Mouse (Mus musculus) CD4-positive, CD25-positive, alpha-beta regulatory T cell, adult 2 months (primary cell): ENCODE measurements around the gene Phip.

Experiments used
- DNase-seq: peaks from one replicate; pipeline ENCODE4 v3.0.0-alpha.2; 2012; ENCODE audit warnings: low read depth, low spot score

Phip gene

GRCm38 (mm10) chr9:82877078-82877477, 98.2 kb downstream of the Phip start:
- DNase-seq, result no peak

GRCm38 (mm10) chr9:82867698-82868097, 107.6 kb downstream of the Phip start:
- no peak for DNase-seq

GRCm38 (mm10) chr9:82866121-82866520, 109.2 kb downstream of the Phip start:
- no peak for DNase-seq

GRCm38 (mm10) chr9:82861775-82862430, 113.4 kb downstream of the Phip start:
- DNase-seq, result no peak

GRCm38 (mm10) chr9:82861316-82861715, 114.0 kb downstream of the Phip start:
- no peak for DNase-seq

- no peak for DNase-seq
Measured at GRCm38 (mm10) chr9:82860805-82861204, 114.5 kb downstream of the Phip start.

GRCm38 (mm10) chr9:82856241-82856640, 119.1 kb downstream of the Phip start:
- no peak for DNase-seq

GRCm38 (mm10) chr9:82854973-82855614, 120.2 kb downstream of the Phip start:
- no peak for DNase-seq

GRCm38 (mm10) chr9:82854040-82854439, 121.3 kb downstream of the Phip start:
- peak; percentile 48 for DNase-seq

GRCm38 (mm10) chr9:82842671-82843070, 132.6 kb downstream of the Phip start:
- no peak for DNase-seq

GRCm38 (mm10) chr9:82835921-82836320, 139.4 kb downstream of the Phip start:
- no peak for DNase-seq

- DNase-seq, result no peak
Measured at GRCm38 (mm10) chr9:82831891-82832290, 143.4 kb downstream of the Phip start.

GRCm38 (mm10) chr9:82829693-82830430, 145.5 kb downstream of the Phip start:
- peak; percentile 96 for DNase-seq

GRCm38 (mm10) chr9:82829007-82829689, 146.2 kb downstream of the Phip start, which contains the start of gene Irak1bp1:
Irak1bp1 (plus strand) TSS chr9:82829540.
- peak; percentile 15 for DNase-seq

- DNase-seq, result peak; percentile 14
Measured at GRCm38 (mm10) chr9:82826426-82826825, 148.9 kb downstream of the Phip start.
